Mouse (Mus musculus) megakaryocyte progenitor cell, adult 5-6 weeks (primary cell): ENCODE results near the gene Abhd2. TPM values are rescaled to one million over a fixed set of nuclear protein-coding genes. Genes with fewer than 3 reads are reported as not detected.

Experiments
- ATAC-seq: replicated peaks from 2 replicates; pipeline ENCODE4 v1.8.0; 2016; ENCODE audit warnings: mild to moderate bottlenecking, moderate TSS enrichment, inconsistent platforms; ENCODE audit not compliant: poor library complexity
- total RNA-seq, 2 experiments: library from RNA; stranded (forward) in 1 of 2; stranded (reverse) in 1 of 2; fragments of 157-497, 149-512 nt in 1 of 2; fragments of 200-1000 nt in 1 of 2; gene quantifications; 2 replicates each; pipeline versions ENCODE4 v1.2.3 to v1.2.4; 2015 to 2017

Gene Abhd2
- total RNA-seq, 2 experiments from 2014 or later, result 28.3 to 60.4 TPM

- ATAC-seq, result no peak
Measured at GRCm38 (mm10) chr7:79287928-79288327, 14.9 kb downstream of the Abhd2 start.

- no peak for ATAC-seq
Measured at GRCm38 (mm10) chr7:79288422-79288821, 15.4 kb downstream of the Abhd2 start.

- ATAC-seq, result no peak
Measured at GRCm38 (mm10) chr7:79293605-79294232, 20.7 kb downstream of the Abhd2 start.

- ATAC-seq, result peak; percentile 66
Measured at GRCm38 (mm10) chr7:79294449-79294980, 21.5 kb downstream of the Abhd2 start.

GRCm38 (mm10) chr7:79295196-79295826, 22.3 kb downstream of the Abhd2 start:
- no peak for ATAC-seq

GRCm38 (mm10) chr7:79298681-79299080, 25.7 kb downstream of the Abhd2 start:
- ATAC-seq, result no peak

- no peak for ATAC-seq
Measured at GRCm38 (mm10) chr7:79299548-79299947, 26.5 kb downstream of the Abhd2 start.

GRCm38 (mm10) chr7:79300432-79301151, 27.6 kb downstream of the Abhd2 start:
- ATAC-seq, result peak; percentile 58; the same call in 1 of the 2 replicates

GRCm38 (mm10) chr7:79302145-79302544, 29.1 kb downstream of the Abhd2 start:
- ATAC-seq, result no peak

- no peak for ATAC-seq
Measured at GRCm38 (mm10) chr7:79302586-79302985, 29.6 kb downstream of the Abhd2 start.

- no peak for ATAC-seq
Measured at GRCm38 (mm10) chr7:79303183-79303761, 30.3 kb downstream of the Abhd2 start.

GRCm38 (mm10) chr7:79308455-79309030, 35.5 kb downstream of the Abhd2 start:
- peak; percentile 36; the same call in 1 of the 2 replicates for ATAC-seq

GRCm38 (mm10) chr7:79309247-79310190, 36.5 kb downstream of the Abhd2 start:
- ATAC-seq, result no peak

GRCm38 (mm10) chr7:79310191-79310555, 37.2 kb downstream of the Abhd2 start:
- no peak for ATAC-seq

GRCm38 (mm10) chr7:79311420-79311988, 38.5 kb downstream of the Abhd2 start:
- no peak for ATAC-seq

GRCm38 (mm10) chr7:79312246-79312645, 39.2 kb downstream of the Abhd2 start:
- ATAC-seq, result no peak

GRCm38 (mm10) chr7:79313519-79314059, 40.6 kb downstream of the Abhd2 start:
- peak; percentile 21 for ATAC-seq

GRCm38 (mm10) chr7:79314517-79314916, 41.5 kb downstream of the Abhd2 start:
- peak; percentile 72 for ATAC-seq

GRCm38 (mm10) chr7:79315149-79315548, 42.1 kb downstream of the Abhd2 start:
- peak; percentile 66 for ATAC-seq
